Mouse (Mus musculus) thymus, adult 2 months (tissue): ENCODE measurements around the gene Tjp1.

Experiments
- CTCF ChIP-seq: fragments of 200-500 bp; IDR thresholded peaks from 2 replicates; pipeline ENCODE4 v1.5.1; 2012; ENCODE audit warnings: mild to moderate bottlenecking, control low read depth, low read length, moderate library complexity, borderline replicate concordance; ENCODE audit not compliant: control insufficient read depth, poor library complexity, insufficient read depth; ENCODE audit errors: extremely low read depth
- POLR2A ChIP-seq: fragments of 200-500 bp; IDR thresholded peaks from 2 replicates; pipeline ENCODE4 v1.6.1; 2012; ENCODE audit warnings: mild to moderate bottlenecking, low read length, control low read depth, moderate library complexity; ENCODE audit not compliant: control insufficient read depth, poor library complexity, insufficient read depth; ENCODE audit errors: extremely low read depth

DNA sequence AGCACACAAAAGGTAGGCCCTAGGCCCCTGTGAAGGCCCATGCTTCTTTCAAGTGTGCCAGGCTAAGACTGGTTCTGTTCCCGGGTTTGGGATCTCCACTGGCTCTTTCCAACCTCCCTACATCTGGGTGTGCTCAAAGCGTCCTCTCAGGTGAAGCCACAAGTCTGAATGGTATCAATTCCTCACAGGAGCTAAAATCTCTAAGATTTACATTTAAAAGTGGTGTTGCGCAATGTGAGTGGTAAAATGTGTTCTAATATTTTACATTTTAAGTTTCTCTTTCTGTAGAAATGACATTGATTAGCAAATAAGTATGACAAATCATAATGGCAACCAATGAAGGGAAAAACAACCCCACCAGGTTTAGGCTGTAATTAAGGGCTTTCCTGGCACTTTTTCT is 152.0 kb downstream of the Tjp1 start:
- TF ChIP-seq POLR2A, result no peak
- TF ChIP-seq CTCF, result no peak
